Mouse (Mus musculus) erythroblast, embryonic 14.5 days (primary cell): ENCODE results near the gene Nrxn3.

Experiments used
- GATA1 ChIP-seq: IDR thresholded peaks from 2 replicates; pipeline ENCODE4 v1.6.1; 2012; ENCODE audit warnings: low read length, inconsistent platforms, mixed read lengths
- TAL1 ChIP-seq: IDR thresholded peaks from 3 replicates; pipeline ENCODE4 v1.6.1; 2012; ENCODE audit warnings: low read length, inconsistent platforms, mixed read lengths

GRCm38 (mm10) chr12:89719194-89720080 is 996.8 kb downstream of the Nrxn3 start:
- no peak for TF ChIP-seq GATA1
- TF ChIP-seq TAL1, result no peak
